Mouse (Mus musculus) C2C12 (cell line): ENCODE data around the gene Dtx3.
A peak's percentile ranks its signal among the peaks of the same experiment; 100 is the strongest.

Experiments used
- CTCF ChIP-seq: IDR thresholded peaks from one replicate; pipeline ENCODE4 v1.5.1; 2011; ENCODE audit not compliant: control insufficient read depth, insufficient read depth, insufficient read length
- MAX ChIP-seq: IDR thresholded peaks from one replicate; pipeline ENCODE4 v1.6.1; 2011; ENCODE audit warnings: mild to moderate bottlenecking, control low read depth
- MYOD1 ChIP-seq: IDR thresholded peaks from one replicate; pipeline ENCODE4 v1.6.1; 2011; ENCODE audit warnings: low read depth; ENCODE audit not compliant: control insufficient read depth, insufficient read length
- MYOG ChIP-seq: IDR thresholded peaks from one replicate; pipeline ENCODE4 v1.6.1; 2011; ENCODE audit not compliant: control insufficient read depth, insufficient read length; ENCODE audit errors: extremely low read depth

DNA sequence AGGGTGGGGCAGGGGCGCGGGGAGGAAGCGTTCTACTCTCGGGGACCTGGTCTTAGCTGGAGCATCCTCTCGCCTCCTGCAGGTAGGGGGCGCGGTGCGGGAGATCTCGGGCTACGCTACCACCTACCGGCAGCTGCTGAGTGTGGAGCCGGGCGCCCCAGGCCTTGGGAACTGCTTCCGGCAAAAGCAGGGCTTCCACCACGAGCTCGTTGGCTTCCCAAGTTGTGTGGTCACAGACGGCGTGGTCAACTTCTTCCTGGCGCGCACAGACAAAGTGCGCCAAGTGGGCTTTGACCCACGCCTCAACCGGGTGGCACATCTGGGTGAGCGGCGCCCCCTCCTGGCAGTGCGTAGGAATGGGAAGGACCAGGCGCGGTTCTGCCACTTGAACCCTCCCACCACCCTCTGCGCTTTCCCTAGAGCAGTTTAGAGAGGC, 24.7 kb downstream of the Dtx3 start:
- peak; percentile 91 for TF ChIP-seq CTCF
- no peak for TF ChIP-seq MYOG
- TF ChIP-seq MYOD1 = no peak
- TF ChIP-seq MAX = no peak
